Mouse (Mus musculus): ENCODE data around the gene Pin1rt1. TPM values are rescaled to one million over a fixed set of nuclear protein-coding genes. Genes with fewer than 3 reads are reported as not detected.

The Pin1rt1 gene
- not detected in 2 replicates for polyA plus RNA-seq (2012; rRNA removed)

- no peak for DNase-seq (ENCODE audit: low read depth, low spot score)
- 80% methylated on average over 4 of the region's 4 CpGs for WGBS
These were observed at the start of gene Pin1rt1 for GRCm38 (mm10) chr2:104716279-104716678. TSS of gene Pin1rt1 (minus strand) at chr2:104716379.

GRCm38 (mm10) chr2:104764018-104764417 is 47.8 kb upstream of the Pin1rt1 start:
- no peak for DNase-seq (ENCODE audit: low read depth, low spot score)
- 84% methylated on average over 4 of the region's 4 CpGs for WGBS

- WGBS = 71% methylated on average over 8 of the region's 8 CpGs
- no peak for DNase-seq (ENCODE audit: low read depth, low spot score)
These were observed 47.0 kb upstream of the Pin1rt1 start for GRCm38 (mm10) chr2:104763134-104763703.

GRCm38 (mm10) chr2:104750611-104751010 is 34.4 kb upstream of the Pin1rt1 start:
- 47% methylated on average over 3 of the region's 3 CpGs for WGBS
- DNase-seq (ENCODE audit: low read depth, low spot score) = no peak

GRCm38 (mm10) chr2:104748652-104749183 is 32.5 kb upstream of the Pin1rt1 start:
- WGBS = 53% methylated on average over 5 of the region's 5 CpGs
- DNase-seq (ENCODE audit: low read depth, low spot score) = no peak

GRCm38 (mm10) chr2:104746251-104746650 is 30.1 kb upstream of the Pin1rt1 start:
- WGBS = 45% methylated on average over 8 of the region's 8 CpGs
- no peak for DNase-seq (ENCODE audit: low read depth, low spot score)

GRCm38 (mm10) chr2:104743971-104744370 is 27.8 kb upstream of the Pin1rt1 start:
- WGBS = 45% methylated on average over 5 of the region's 5 CpGs
- DNase-seq (ENCODE audit: low read depth, low spot score) = no peak

- peak; percentile 21 for DNase-seq (ENCODE audit: low read depth, low spot score)
- 21% methylated on average over 7 of the region's 7 CpGs for WGBS
These were observed 27.0 kb upstream of the Pin1rt1 start for GRCm38 (mm10) chr2:104743160-104743559.

GRCm38 (mm10) chr2:104742741-104743064 is 26.5 kb upstream of the Pin1rt1 start, which contains the start of gene Depdc7:
TSS of gene Depdc7 (minus strand) at chr2:104742878.
- DNase-seq (ENCODE audit: low read depth, low spot score) = peak; percentile 54
- under 1% methylated on average over 31 of the region's 31 CpGs for WGBS

- 6% methylated on average over 46 of the region's 46 CpGs for WGBS
- no peak for DNase-seq (ENCODE audit: low read depth, low spot score)
These were observed 25.9 kb upstream of the Pin1rt1 start for GRCm38 (mm10) chr2:104741896-104742740.

GRCm38 (mm10) chr2:104741015-104741758 is 25.0 kb upstream of the Pin1rt1 start:
- DNase-seq (ENCODE audit: low read depth, low spot score) = no peak
- 63% methylated on average over 7 of the region's 7 CpGs for WGBS

GRCm38 (mm10) chr2:104740248-104740949 is 24.2 kb upstream of the Pin1rt1 start:
- DNase-seq (ENCODE audit: low read depth, low spot score) = no peak
- 42% methylated on average over 7 of the region's 7 CpGs for WGBS

- no peak for DNase-seq (ENCODE audit: low read depth, low spot score)
- 96% methylated on average over 2 of the region's 2 CpGs for WGBS
These were observed 23.5 kb upstream of the Pin1rt1 start for GRCm38 (mm10) chr2:104739691-104740090.

- no peak for DNase-seq (ENCODE audit: low read depth, low spot score)
- WGBS = 59% methylated on average over 7 of the region's 7 CpGs
These were observed 20.1 kb upstream of the Pin1rt1 start for GRCm38 (mm10) chr2:104736241-104736640.

- DNase-seq (ENCODE audit: low read depth, low spot score) = no peak
- WGBS = 69% methylated on average over 7 of the region's 7 CpGs
These were observed 16.5 kb upstream of the Pin1rt1 start for GRCm38 (mm10) chr2:104732562-104733256.

GRCm38 (mm10) chr2:104732033-104732444 is 15.9 kb upstream of the Pin1rt1 start:
- 77% methylated on average over 9 of the region's 9 CpGs for WGBS
- DNase-seq (ENCODE audit: low read depth, low spot score) = no peak

GRCm38 (mm10) chr2:104727369-104727768 is 11.2 kb upstream of the Pin1rt1 start:
- WGBS = 53% methylated on average over 1 of the region's 1 CpGs

GRCm38 (mm10) chr2:104722021-104722420 is 5.8 kb upstream of the Pin1rt1 start:
- no peak for DNase-seq (ENCODE audit: low read depth, low spot score)
- WGBS = 9% methylated on average over 3 of the region's 3 CpGs

More at GRCm38 (mm10) chr2:104727369-104727768, 11.2 kb upstream of the Pin1rt1 start:
- DNase-seq (ENCODE audit: low read depth, low spot score) = no peak

- DNase-seq (ENCODE audit: low read depth, low spot score) = no peak
- 73% methylated on average over 4 of the region's 4 CpGs for WGBS
These were observed 1.6 kb upstream of the Pin1rt1 start for GRCm38 (mm10) chr2:104717827-104718226.
